Mouse (Mus musculus) macrophage (primary cell): ENCODE data around the gene Atf1. TPM values are rescaled to one million over a fixed set of nuclear protein-coding genes. Genes with fewer than 3 reads are reported as not detected.
"Not testable (repeated sequence)": the region's sequence is repeated elsewhere in the genome, so short reads cannot be mapped to it uniquely, and the experiment has no call there.

Experiments used
- H3K27ac ChIP-seq: fragments of 350-480 bp; formaldehyde crosslinking; 2 replicates; pipeline ENCODE4 v1.9.0; 2021
- H3K36me3 ChIP-seq: fragments of 350-480 bp; formaldehyde crosslinking; 2 replicates; pipeline ENCODE4 v1.9.0; 2021; ENCODE audit errors: inconsistent target
- H3K4me3 ChIP-seq: fragments of 350-480 bp; formaldehyde crosslinking; 2 replicates; pipeline ENCODE4 v1.9.0; 2021; ENCODE audit errors: inconsistent target
- H3K79me2 ChIP-seq: fragments of 350-480 bp; formaldehyde crosslinking; 2 replicates; pipeline ENCODE4 v1.9.0; 2021; ENCODE audit errors: inconsistent target
- WGBS: methylation state at CpG from one replicate; pipeline ENCODE4 v1.1.7; 2026; ENCODE audit warnings: inconsistent platforms; ENCODE audit not compliant: missing documents; 5-methylcytosine and 5-hydroxymethylcytosine counted together
- polyA plus RNA-seq: library from polyadenylated mRNA; stranded (reverse); fragments of 250-400 nt; gene quantifications from 3 replicates; pipeline ENCODE4 v1.2.4, GENCODE M21; 2018; ENCODE audit warnings: inconsistent platforms

Gene Atf1
- polyA plus RNA-seq, 1 experiment from 2014 or later = 58.1 TPM

GRCm38 (mm10) chr15:100258646-100259425 lies 31.2 kb downstream of the Atf1 start:
- Histone ChIP-seq H3K36me3 (peaks cover 55% of the 10 kb centered on the region), H3K27ac (no peak overlapping the region), H3K4me3 (no peak overlapping the region), H3K79me2 (no peaks in the 10 kb centered on the region)
- WGBS = 96% methylated on average over 7 of the region's 7 CpGs

GRCm38 (mm10) chr15:100260351-100260750 lies 32.7 kb downstream of the Atf1 start:
- peaks cover 41% of the 10 kb centered on the region for H3K36me3 ChIP-seq
- H3K79me2 ChIP-seq, H3K4me3 ChIP-seq, H3K27ac ChIP-seq: not testable (repeated sequence)
- WGBS = 67% methylated on average over 2 of the region's 7 CpGs

- H3K36me3 ChIP-seq = peaks cover 17% of the 10 kb centered on the region
- no peaks in the 10 kb centered on the region for H3K79me2 ChIP-seq
- 52% methylated on average over 4 of the region's 4 CpGs for WGBS
- no peak overlapping the region for H3K4me3 ChIP-seq
- H3K27ac ChIP-seq = no peak overlapping the region
Measured at GRCm38 (mm10) chr15:100263246-100263905, 35.8 kb downstream of the Atf1 start.

GRCm38 (mm10) chr15:100265586-100266325 lies 38.1 kb downstream of the Atf1 start:
- H3K36me3 ChIP-seq = peaks cover 5% of the 10 kb centered on the region; the same call in 1 of the 2 replicates
- no peak overlapping the region for H3K27ac ChIP-seq
- no peaks in the 10 kb centered on the region for H3K79me2 ChIP-seq
- 89% methylated on average over 3 of the region's 5 CpGs for WGBS
- no peak overlapping the region for H3K4me3 ChIP-seq

GRCm38 (mm10) chr15:100268916-100269315 lies 41.3 kb downstream of the Atf1 start:
- WGBS = 82% methylated on average over 2 of the region's 2 CpGs
- no peaks in the 10 kb centered on the region for H3K79me2 ChIP-seq
- H3K27ac ChIP-seq = no peak overlapping the region
- no peak overlapping the region for H3K4me3 ChIP-seq
- H3K36me3 ChIP-seq = no peaks in the 10 kb centered on the region

GRCm38 (mm10) chr15:100269776-100270175 lies 42.2 kb downstream of the Atf1 start:
- Histone ChIP-seq H3K79me2 (no peaks in the 10 kb centered on the region), H3K36me3 (no peaks in the 10 kb centered on the region), H3K27ac (no peak overlapping the region), H3K4me3 (no peak overlapping the region)
- WGBS = 68% methylated on average over 9 of the region's 9 CpGs

- not testable (repeated sequence) for H3K4me3 ChIP-seq, H3K27ac ChIP-seq, H3K36me3 ChIP-seq, H3K79me2 ChIP-seq
- 83% methylated on average over 7 of the region's 7 CpGs for WGBS
Measured at GRCm38 (mm10) chr15:100270609-100271008, 43.0 kb downstream of the Atf1 start.

GRCm38 (mm10) chr15:100271411-100271810 lies 43.8 kb downstream of the Atf1 start:
- 88% methylated on average over 12 of the region's 14 CpGs for WGBS
- no peaks in the 10 kb centered on the region for H3K36me3 ChIP-seq
- H3K4me3 ChIP-seq = no peak overlapping the region
- H3K27ac ChIP-seq = no peak overlapping the region
- no peaks in the 10 kb centered on the region for H3K79me2 ChIP-seq

GRCm38 (mm10) chr15:100273791-100274308 lies 46.2 kb downstream of the Atf1 start:
- H3K4me3 ChIP-seq, H3K79me2 ChIP-seq, H3K27ac ChIP-seq, H3K36me3 ChIP-seq: not testable (repeated sequence)
- WGBS = 100% methylated on average over 1 of the region's 4 CpGs

- Histone ChIP-seq H3K27ac (no peak overlapping the region), H3K36me3 (no peaks in the 10 kb centered on the region), H3K79me2 (no peaks in the 10 kb centered on the region), H3K4me3 (no peak overlapping the region)
- 95% methylated on average over 7 of the region's 7 CpGs for WGBS
Measured at GRCm38 (mm10) chr15:100274790-100275559, 47.4 kb downstream of the Atf1 start.

GRCm38 (mm10) chr15:100276403-100276802 lies 48.8 kb downstream of the Atf1 start:
- no peak overlapping the region for H3K27ac ChIP-seq
- H3K4me3 ChIP-seq = no peak overlapping the region
- no peaks in the 10 kb centered on the region for H3K79me2 ChIP-seq
- H3K36me3 ChIP-seq = no peaks in the 10 kb centered on the region
- 98% methylated on average over 4 of the region's 4 CpGs for whole genome bisulfite sequencing

GRCm38 (mm10) chr15:100277586-100277985 lies 50.0 kb downstream of the Atf1 start:
- H3K4me3 ChIP-seq = no peak overlapping the region
- no peak overlapping the region for H3K27ac ChIP-seq
- 98% methylated on average over 3 of the region's 3 CpGs for WGBS
- H3K36me3 ChIP-seq = no peaks in the 10 kb centered on the region
- H3K79me2 ChIP-seq = no peaks in the 10 kb centered on the region

GRCm38 (mm10) chr15:100280626-100281025 lies 53.0 kb downstream of the Atf1 start, which contains the start of gene Tmprss12:
TSS of gene Tmprss12 (plus strand) at chr15:100280837.
- 95% methylated on average over 20 of the region's 20 CpGs for WGBS
- Histone ChIP-seq H3K79me2 (no peaks in the 10 kb centered on the region), H3K27ac (no peak within 1 kb of the TSS), H3K4me3 (no peak within 1 kb of the TSS), H3K36me3 (no peaks in the 10 kb centered on the region)

- H3K79me2 ChIP-seq = no peaks in the 10 kb centered on the region
- WGBS = 96% methylated on average over 6 of the region's 6 CpGs
- no peak overlapping the region for H3K27ac ChIP-seq
- H3K36me3 ChIP-seq = no peaks in the 10 kb centered on the region
- no peak overlapping the region for H3K4me3 ChIP-seq
Measured at GRCm38 (mm10) chr15:100288980-100289379, 61.4 kb downstream of the Atf1 start.
